Mouse (Mus musculus): ENCODE results near the gene Neurl1b.

Neurl1b gene

GRCm38 (mm10) chr17:26414523-26415354, at the start of gene Neurl1b:
Gene Neurl1b (plus strand): TSS chr17:26414829.
- no peak for DNase-seq (ENCODE audit: low read depth)

- no peak for DNase-seq (ENCODE audit: low read depth)
Measured at GRCm38 (mm10) chr17:26366792-26367191, 47.8 kb upstream of the Neurl1b start.

- peak; percentile 89 for DNase-seq (ENCODE audit: low read depth)
Measured at GRCm38 (mm10) chr17:26368336-26368992, 46.2 kb upstream of the Neurl1b start.

- no peak for DNase-seq (ENCODE audit: low read depth)
Measured at GRCm38 (mm10) chr17:26370521-26371245, 43.9 kb upstream of the Neurl1b start.

GRCm38 (mm10) chr17:26371246-26371535, 43.4 kb upstream of the Neurl1b start:
- peak; percentile 90 for DNase-seq (ENCODE audit: low read depth)

GRCm38 (mm10) chr17:26373211-26373610, 41.4 kb upstream of the Neurl1b start:
- no peak for DNase-seq (ENCODE audit: low read depth)

- DNase-seq (ENCODE audit: low read depth): no peak
Measured at GRCm38 (mm10) chr17:26376416-26376815, 38.2 kb upstream of the Neurl1b start.

GRCm38 (mm10) chr17:26376994-26377744, 37.5 kb upstream of the Neurl1b start:
- no peak for DNase-seq (ENCODE audit: low read depth)

GRCm38 (mm10) chr17:26380280-26380985, 34.2 kb upstream of the Neurl1b start:
- no peak for DNase-seq (ENCODE audit: low read depth)

GRCm38 (mm10) chr17:26380986-26381446, 33.6 kb upstream of the Neurl1b start:
- no peak for DNase-seq (ENCODE audit: low read depth)

GRCm38 (mm10) chr17:26381613-26382012, 33.0 kb upstream of the Neurl1b start:
- no peak for DNase-seq (ENCODE audit: low read depth)

GRCm38 (mm10) chr17:26382176-26382575, 32.5 kb upstream of the Neurl1b start:
- DNase-seq (ENCODE audit: low read depth): no peak

- no peak for DNase-seq (ENCODE audit: low read depth)
Measured at GRCm38 (mm10) chr17:26382687-26383086, 31.9 kb upstream of the Neurl1b start.

- DNase-seq (ENCODE audit: low read depth): no peak
Measured at GRCm38 (mm10) chr17:26384111-26384510, 30.5 kb upstream of the Neurl1b start.

- DNase-seq (ENCODE audit: low read depth): no peak
Measured at GRCm38 (mm10) chr17:26385252-26386130, 29.1 kb upstream of the Neurl1b start.

GRCm38 (mm10) chr17:26386131-26386481, 28.5 kb upstream of the Neurl1b start:
- no peak for DNase-seq (ENCODE audit: low read depth)

GRCm38 (mm10) chr17:26388106-26388505, 26.5 kb upstream of the Neurl1b start:
- DNase-seq (ENCODE audit: low read depth): no peak

GRCm38 (mm10) chr17:26389241-26389640, 25.4 kb upstream of the Neurl1b start:
- no peak for DNase-seq (ENCODE audit: low read depth)

GRCm38 (mm10) chr17:26390666-26391065, 24.0 kb upstream of the Neurl1b start:
- DNase-seq (ENCODE audit: low read depth): no peak

- DNase-seq (ENCODE audit: low read depth): no peak
Measured at GRCm38 (mm10) chr17:26392355-26392754, 22.3 kb upstream of the Neurl1b start.

Data from fibroblast of lung, adult 2 months (primary cell).